Mouse (Mus musculus) megakaryocyte-erythroid progenitor cell, adult 5-6 weeks (primary cell): ENCODE results near the gene Banf2. TPM values are rescaled to one million over a fixed set of nuclear protein-coding genes. Genes with fewer than 3 reads are reported as not detected.
A peak's percentile ranks its signal among the peaks of the same experiment; 100 is the strongest.

Experiments used
- ATAC-seq: replicated peaks from 2 replicates; pipeline ENCODE4 v1.8.0; 2016; ENCODE audit warnings: mild to moderate bottlenecking, inconsistent platforms; ENCODE audit not compliant: severe bottlenecking, poor library complexity, low FRiP score, low TSS enrichment
- total RNA-seq, 2 experiments: library from RNA; stranded (forward) in 1 of 2; stranded (reverse) in 1 of 2; fragments of 200-1000, 215-1000 nt in 1 of 2; fragments of >200 nt in 1 of 2; fragmentation: Nextera tagmentation in 1 of 2; gene quantifications; 2 replicates each; pipeline ENCODE4 v1.2.3; 2014 to 2017

Banf2 gene
- not detected in 2 replicates for total RNA-seq (2014; fragmentation: Nextera tagmentation)
- not detected in 2 replicates for total RNA-seq (2017)

DNA sequence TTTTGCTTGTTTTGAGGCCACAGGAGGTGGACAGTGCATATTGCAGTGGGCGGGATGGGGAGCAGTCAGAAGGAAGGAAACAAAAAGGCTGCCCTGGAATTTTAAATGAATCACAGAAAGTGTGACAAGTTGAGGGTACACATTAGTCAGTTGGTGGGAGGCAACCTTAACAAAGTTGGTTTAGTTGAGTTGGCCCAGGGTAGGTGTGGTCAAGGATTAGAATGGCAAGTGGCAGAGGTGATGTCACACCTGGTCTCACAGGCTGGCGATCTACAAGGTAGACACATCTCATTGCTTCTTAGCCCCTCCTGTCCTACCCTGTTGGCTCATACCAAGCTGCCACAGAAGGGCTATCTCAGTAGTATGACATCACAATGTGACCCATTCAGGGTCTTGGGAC is at the start of gene Banf2:
Gene Banf2 (plus strand): TSS at position 396 of the 400 bp plus-strand sequence.
- no peak for ATAC-seq

GRCm38 (mm10) chr2:143983482-143983881 is 49.4 kb upstream of the Banf2 start:
- no peak for ATAC-seq

GRCm38 (mm10) chr2:143987485-143987884 is 45.4 kb upstream of the Banf2 start:
- no peak for ATAC-seq

DNA sequence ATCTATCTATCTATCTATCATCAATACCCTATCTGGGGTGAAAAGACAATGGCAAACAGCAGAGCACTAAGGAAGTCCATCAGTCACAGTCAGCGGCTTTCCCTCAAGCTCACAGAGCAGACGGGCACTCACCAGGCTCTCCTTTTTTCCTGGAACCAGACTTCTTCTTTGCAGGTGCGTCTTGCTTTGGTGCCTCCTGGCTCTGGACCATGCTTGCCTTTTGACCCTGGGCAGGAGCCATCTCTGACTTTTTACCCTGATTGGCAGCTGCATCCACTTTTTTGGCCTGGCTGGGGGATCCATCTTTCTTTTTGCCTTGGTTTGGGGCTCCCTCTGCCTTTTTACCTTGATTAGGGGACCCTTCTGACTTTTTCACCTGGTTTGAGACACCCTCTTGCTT is 44.8 kb upstream of the Banf2 start:
- no peak for ATAC-seq

DNA sequence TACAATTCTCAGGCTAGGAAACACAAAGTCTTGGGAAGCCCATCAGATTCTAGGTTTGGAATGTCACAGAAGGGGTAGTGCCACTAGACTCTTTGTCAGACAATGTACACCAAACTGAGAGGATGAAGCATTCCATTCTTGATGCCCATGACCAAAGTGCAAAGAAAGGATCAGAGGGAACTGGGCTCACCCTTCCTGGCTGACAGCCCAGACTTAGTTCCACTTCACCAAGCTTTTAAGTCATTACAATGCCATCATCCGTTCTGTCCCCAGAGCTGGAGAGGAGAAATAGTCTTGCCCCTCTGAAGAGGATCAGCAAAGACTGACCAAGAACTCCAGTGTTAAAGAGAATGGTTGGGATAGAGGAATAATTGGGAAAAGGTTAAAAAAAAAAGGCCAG is 41.9 kb upstream of the Banf2 start:
- no peak for ATAC-seq

GRCm38 (mm10) chr2:143991964-143992672 is 40.7 kb upstream of the Banf2 start:
- ATAC-seq: no peak

DNA sequence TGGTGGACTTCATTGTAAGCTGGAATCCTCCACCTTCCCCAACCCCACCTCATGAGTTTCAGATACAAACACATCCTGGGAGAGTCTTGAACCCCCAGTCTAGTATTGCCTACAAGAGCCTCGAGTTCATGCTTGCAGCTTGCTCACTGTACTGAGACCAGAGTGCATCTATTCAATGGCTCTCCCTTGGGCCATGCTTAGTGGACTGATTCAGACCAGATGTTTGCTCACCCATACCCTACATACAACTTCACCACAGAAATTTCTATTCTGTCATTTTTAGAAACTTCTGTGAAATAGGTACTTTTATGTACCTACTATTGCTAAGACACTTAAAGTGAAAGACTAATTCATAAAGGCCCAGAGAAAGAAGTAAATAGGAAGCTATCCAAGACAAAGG is 39.9 kb upstream of the Banf2 start:
- ATAC-seq: no peak

GRCm38 (mm10) chr2:144002229-144002984 is 30.5 kb upstream of the Banf2 start:
- ATAC-seq: no peak

DNA sequence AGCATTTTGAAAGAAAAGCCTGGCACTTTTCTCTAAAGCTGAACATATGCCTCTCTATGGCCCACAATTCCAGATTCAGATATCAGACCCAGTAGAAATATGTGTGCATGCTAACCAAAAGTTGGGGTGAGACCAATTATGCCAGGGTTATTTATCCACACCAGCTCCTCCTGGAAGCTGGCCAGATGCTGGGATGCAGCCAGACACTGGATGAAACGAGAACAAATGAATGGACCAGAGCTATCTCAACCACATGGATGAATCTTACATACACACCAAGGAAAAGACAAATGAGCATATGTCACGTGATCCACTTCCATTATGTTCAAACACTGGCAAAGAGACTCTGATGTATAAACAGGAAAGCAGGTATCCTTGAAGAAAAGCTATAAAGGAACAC is 29.3 kb upstream of the Banf2 start:
- ATAC-seq: no peak

DNA sequence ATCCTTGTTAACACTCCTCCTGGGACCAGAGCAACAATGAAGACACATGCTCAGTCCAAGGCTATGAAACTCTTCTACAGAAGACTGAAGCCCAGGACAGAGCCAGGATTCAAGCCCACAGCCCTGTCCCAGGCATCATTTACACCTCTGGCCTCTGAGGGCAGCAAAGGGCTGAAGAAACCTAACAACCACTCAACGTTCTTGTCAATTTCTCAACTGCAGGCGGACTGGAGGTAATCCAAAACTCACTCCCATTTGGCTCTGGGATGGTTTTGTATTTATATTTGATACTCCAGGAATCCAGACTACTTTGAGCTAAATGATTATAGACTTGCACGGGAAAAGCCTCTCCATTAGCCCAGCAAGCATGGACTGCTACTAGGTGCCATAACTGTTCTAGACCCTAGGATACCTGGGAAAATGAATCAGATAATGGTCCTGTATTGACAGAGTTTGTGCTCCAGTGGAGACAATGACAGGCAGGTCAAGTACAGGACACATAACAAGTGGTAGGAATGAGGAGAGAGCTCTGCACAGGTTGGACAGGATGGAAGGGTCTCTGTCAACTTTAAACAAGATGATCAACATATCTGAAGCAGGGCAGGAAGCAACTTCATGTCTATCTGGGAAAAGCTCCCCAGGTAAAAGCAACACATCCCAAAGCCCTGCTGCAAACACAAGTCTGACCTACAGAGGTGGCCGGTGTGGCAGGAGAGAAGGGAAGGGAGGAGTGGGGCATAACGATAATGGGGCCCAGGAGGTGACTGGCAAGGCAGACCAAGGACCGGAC is 27.5 kb upstream of the Banf2 start:
- ATAC-seq: no peak

DNA sequence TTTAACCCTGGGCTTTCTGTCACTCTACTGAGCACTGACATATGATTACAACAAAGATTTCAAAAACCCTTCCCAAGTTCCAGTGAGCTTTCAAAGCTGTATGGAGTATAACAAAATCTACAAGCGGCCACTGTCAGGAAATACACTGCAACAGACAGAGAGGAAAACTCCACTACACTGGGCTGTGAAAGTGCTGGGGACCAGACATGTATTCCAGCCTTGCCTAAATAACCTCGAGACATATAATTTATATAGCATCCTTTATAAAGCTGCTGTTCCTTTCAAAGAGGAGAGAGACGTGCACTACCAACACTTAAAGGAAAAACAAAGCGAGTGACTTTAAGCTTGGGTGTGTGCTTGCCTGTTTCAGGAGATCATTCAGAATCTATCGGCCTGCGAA is 26.2 kb upstream of the Banf2 start:
- no peak for ATAC-seq

- ATAC-seq: no peak
Measured at GRCm38 (mm10) chr2:144007211-144007610, 25.6 kb upstream of the Banf2 start.

DNA sequence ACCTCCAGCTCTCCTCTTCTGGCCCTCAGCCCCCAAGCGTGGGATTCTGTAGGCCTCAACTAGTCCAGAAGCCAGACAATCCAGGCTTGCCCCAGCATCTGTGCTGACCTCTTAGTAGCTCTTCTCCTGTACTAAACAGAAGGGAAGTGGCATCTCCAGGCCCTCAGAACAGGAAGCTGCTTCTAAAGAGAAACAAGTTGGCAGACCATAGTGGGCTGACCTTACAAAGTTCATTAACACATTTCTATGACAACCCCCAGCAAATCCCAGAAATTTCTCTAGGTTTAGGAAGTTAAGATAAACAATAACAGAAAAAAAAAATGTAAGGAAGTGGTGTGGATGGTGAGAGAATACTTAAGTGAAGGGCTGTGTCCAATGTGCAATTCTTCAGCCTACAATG is 23.8 kb upstream of the Banf2 start:
- ATAC-seq: no peak

GRCm38 (mm10) chr2:144009551-144010281 is 23.1 kb upstream of the Banf2 start:
- ATAC-seq: peak; percentile 7; the same call in 1 of the 2 replicates

GRCm38 (mm10) chr2:144010282-144011044 is 22.4 kb upstream of the Banf2 start:
- ATAC-seq: peak; percentile 36

- ATAC-seq: peak; percentile 96
Measured at GRCm38 (mm10) chr2:144011080-144011551, 21.7 kb upstream of the Banf2 start, which contains the start of gene Rrbp1. Gene Rrbp1 (minus strand): TSS chr2:144011263.

DNA sequence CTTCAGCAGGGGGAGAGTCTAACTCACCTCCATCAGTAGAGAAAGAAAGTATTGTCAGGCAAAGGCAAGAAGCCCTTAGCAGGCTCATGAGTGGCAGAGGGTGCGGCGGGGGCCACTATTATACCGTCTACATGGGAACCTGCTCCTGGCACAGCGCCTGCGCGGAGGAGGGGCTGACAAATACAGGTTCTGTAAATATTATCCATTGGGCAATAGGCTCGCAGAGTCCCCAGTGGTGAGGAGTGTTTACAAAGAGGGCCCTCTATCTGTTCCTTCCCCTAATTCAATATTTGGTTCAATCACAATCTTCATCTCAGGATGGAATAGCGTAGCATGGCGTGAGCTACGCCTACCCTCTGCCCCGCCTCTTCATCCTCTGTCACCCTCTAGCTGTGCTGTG is 18.8 kb upstream of the Banf2 start:
- no peak for ATAC-seq

GRCm38 (mm10) chr2:144014481-144014880 is 18.4 kb upstream of the Banf2 start:
- ATAC-seq: no peak

GRCm38 (mm10) chr2:144015861-144016260 is 17.0 kb upstream of the Banf2 start:
- ATAC-seq: no peak
